ENCODE assay signal across 23 mouse cellular contexts in the genomic region with DNA sequence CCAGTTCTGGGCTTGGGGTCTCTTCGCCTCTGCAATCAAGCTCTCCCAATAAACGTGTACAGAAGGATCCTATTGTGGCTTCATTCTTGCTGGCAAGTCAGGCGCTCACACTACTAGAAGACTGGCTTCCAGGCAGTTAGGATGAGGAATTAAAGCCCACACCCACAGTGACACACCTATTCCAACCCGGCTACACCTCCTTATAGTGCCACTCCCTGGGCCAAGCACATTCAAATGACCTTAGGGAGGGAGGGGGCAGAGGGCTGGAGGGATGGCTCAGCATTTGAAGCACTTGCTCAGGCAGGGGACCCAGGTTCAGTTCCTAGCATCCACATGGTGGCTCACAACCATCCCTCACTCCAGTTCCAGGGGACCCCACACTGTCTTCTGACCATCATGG. TPM values are rescaled to one million over a fixed set of nuclear protein-coding genes. Genes with fewer than 3 reads are reported as not detected.
DNase-seq lines count a peak whose midpoint lies in the region.
"Had no signal": no experiment of that assay in that cellular context is flagged by ENCODE, and none has a peak within 500 bp of the region (broad histone marks: within the 10 kb centered on the region; RNA-seq: fewer than 3 reads in every experiment).

No protein-coding gene starts in this region.

- 91% methylated on average over 4 of the region's 4 CpGs for WGBS in heart, embryonic 10.5 days

- H3K4me1 ChIP-seq in heart, embryonic 10.5 days, result no peaks in the 10 kb centered on the region
- H3K4me1 ChIP-seq: embryonic facial prominence, embryonic 13.5 days; embryonic facial prominence, embryonic 15.5 days had no signal

- peaks cover 20% of the 10 kb centered on the region for H3K36me3 ChIP-seq in heart, embryonic 10.5 days
- H3K36me3 ChIP-seq: embryonic facial prominence, embryonic 15.5 days had no signal

- H3K9me3 ChIP-seq in heart, embryonic 10.5 days, result no peaks in the 10 kb centered on the region
- H3K9me3 ChIP-seq: embryonic facial prominence, embryonic 13.5 days; embryonic facial prominence, embryonic 15.5 days; forebrain, embryonic 12.5 days; G1E had no signal

- DNase-seq in ES-CJ7 (ENCODE audit: low read depth, low spot score) (peak; percentile 85), R1 (ENCODE audit: low read depth, low spot score) (peak; percentile 85), ZHBTc4 (ENCODE audit: low read depth, low spot score) (peak; percentile 80)
- DNase-seq in thymus, postnatal 10 days (ENCODE audit: low spot score in 2 of 2), result no peak
- no peak for DNase-seq in heart, embryonic 10.5 days (ENCODE audit: low spot score)
- DNase-seq in right cerebral cortex, adult 18-20 months, result no peak
- DNase-seq: adrenal gland, adult 2 months; adrenal gland, postnatal 10 days; adrenal gland, postnatal 25 days; cerebellum, adult 11 months; cerebellum, adult 18-20 months; cerebellum, adult 8-10 months; cerebellum, adult 9-11 months; cerebellum, postnatal 14 days; cerebellum, postnatal 36 days; embryo, embryonic 11 days had no signal

- H3K27ac ChIP-seq in heart, embryonic 10.5 days, result no peak overlapping the region
- H3K27ac ChIP-seq: embryonic facial prominence, embryonic 13.5 days; embryonic facial prominence, embryonic 15.5 days; forebrain, embryonic 10.5 days; forebrain, embryonic 12.5 days had no signal

- no peak overlapping the region for H3K4me3 ChIP-seq in heart, embryonic 10.5 days
- H3K4me3 ChIP-seq: embryonic facial prominence, embryonic 13.5 days; embryonic facial prominence, embryonic 15.5 days; erythroblast, embryonic 14.5 days; forebrain, embryonic 10.5 days; forebrain, embryonic 12.5 days had no signal

- no peaks in the 10 kb centered on the region for H3K27me3 ChIP-seq in heart, embryonic 10.5 days (ENCODE audit: insufficient read depth, poor library complexity, severe bottlenecking)
- H3K27me3 ChIP-seq: embryonic facial prominence, embryonic 13.5 days; embryonic facial prominence, embryonic 15.5 days; forebrain, embryonic 12.5 days; Patski had no signal

RNA-seq across cellular contexts. Expression of gene Erc1, which starts 29.4 kb away (rescaled TPM):
- polyA plus RNA-seq in heart, embryonic 10.5 days (2016; fragmentation: Nextera tagmentation; extraction: Ambion mirVana), result 17.6 and 22.5 TPM in 2 replicates

Comparison
In these comparisons a context has a peak if more than half of its experiments do, and no peak if none do; other contexts are left out.
1. DNase-seq: peak in ES-CJ7 (single experiment), R1 (single experiment) and ZHBTc4 (single experiment); none in thymus, postnatal 10 days (0 of 2), heart, embryonic 10.5 days (single experiment) and right cerebral cortex, adult 18-20 months (single experiment).